Mouse (Mus musculus): Measurements from ENCODE around the gene Hist1h4n.
"Not testable (repeated sequence)": the region's sequence is repeated elsewhere in the genome, so short reads cannot be mapped to it uniquely, and the experiment has no call there.

Gene Hist1h4n

GRCm38 (mm10) chr13:21831418-21832394, at the start of gene Hist1h4n:
Gene Hist1h4n, minus strand, starts transcription at chr13:21832196.
- in situ Hi-C loops (cut with MboI), result not testable (repeated sequence)

GRCm38 (mm10) chr13:21880735-21881134, 48.7 kb upstream of the Hist1h4n start:
- in situ Hi-C loops (cut with MboI), result no loop called here

GRCm38 (mm10) chr13:21865503-21865902, 33.5 kb upstream of the Hist1h4n start:
- in situ Hi-C loops (cut with MboI), result not testable (repeated sequence)

- in situ Hi-C loops (cut with MboI), result no loop called here
Measured at GRCm38 (mm10) chr13:21861608-21862007, 29.6 kb upstream of the Hist1h4n start.

- in situ Hi-C loops (cut with MboI), result loop anchor here (10.0 kb wide), 1 partner anchor 69 kb away; no protein-coding TSS in a partner anchor
Measured at GRCm38 (mm10) chr13:21855698-21856162, 23.7 kb upstream of the Hist1h4n start.

- in situ Hi-C loops (cut with MboI), result loop anchor here (10.0 kb wide), 1 partner anchor 70 kb away; no protein-coding TSS in a partner anchor
Measured at GRCm38 (mm10) chr13:21855146-21855545, 23.1 kb upstream of the Hist1h4n start.

GRCm38 (mm10) chr13:21852215-21852945, 20.4 kb upstream of the Hist1h4n start:
- in situ Hi-C loops (cut with MboI), result loop anchor here (10.0 kb wide), 1 partner anchor 72 kb away; no protein-coding TSS in a partner anchor

GRCm38 (mm10) chr13:21850696-21851095, 18.7 kb upstream of the Hist1h4n start:
- in situ Hi-C loops (cut with MboI), result loop anchor here (10.0 kb wide), 1 partner anchor 74 kb away; no protein-coding TSS in a partner anchor

- in situ Hi-C loops (cut with MboI), result no loop called here
Measured at GRCm38 (mm10) chr13:21847883-21848282, 15.9 kb upstream of the Hist1h4n start.

GRCm38 (mm10) chr13:21846356-21846755, 14.4 kb upstream of the Hist1h4n start:
- in situ Hi-C loops (cut with MboI), result not testable (repeated sequence)

- in situ Hi-C loops (cut with MboI), result not testable (repeated sequence)
Measured at GRCm38 (mm10) chr13:21840508-21840907, 8.5 kb upstream of the Hist1h4n start.

- in situ Hi-C loops (cut with MboI), result not testable (repeated sequence)
Measured at GRCm38 (mm10) chr13:21833461-21833860, 1.5 kb upstream of the Hist1h4n start, which contains the start of the genes Hist1h2ap and Hist1h2br. Gene Hist1h2ap, minus strand, starts transcription at chr13:21833507. Gene Hist1h2br, plus strand, starts transcription at chr13:21833743.

GRCm38 (mm10) chr13:21830344-21830743, 1.7 kb downstream of the Hist1h4n start:
- in situ Hi-C loops (cut with MboI), result no loop called here

- in situ Hi-C loops (cut with MboI), result loop anchor here (10.0 kb wide), 3 partner anchors 206 to 1916 kb away; partner anchors contain the start of genes Hist1h1d, Hist1h2ah, Hist1h2bb and Hist1h2bk
Measured at GRCm38 (mm10) chr13:21828511-21828910, 3.5 kb downstream of the Hist1h4n start.

- in situ Hi-C loops (cut with MboI), result loop anchor here (10.0 kb wide), 3 partner anchors 215 to 1925 kb away; partner anchors contain the start of genes Hist1h1d, Hist1h2ah, Hist1h2bb and Hist1h2bk
Measured at GRCm38 (mm10) chr13:21820082-21820890, 11.7 kb downstream of the Hist1h4n start.

- in situ Hi-C loops (cut with MboI), result not testable (repeated sequence)
Measured at GRCm38 (mm10) chr13:21812092-21812491, 19.9 kb downstream of the Hist1h4n start.

- in situ Hi-C loops (cut with MboI), result not testable (repeated sequence)
Measured at GRCm38 (mm10) chr13:21811539-21811938, 20.5 kb downstream of the Hist1h4n start, which contains the start of gene Hist1h4m. Gene Hist1h4m, plus strand, starts transcription at chr13:21811746.

- in situ Hi-C loops (cut with MboI), result not testable (repeated sequence)
Measured at GRCm38 (mm10) chr13:21811074-21811473, 20.9 kb downstream of the Hist1h4n start.

GRCm38 (mm10) chr13:21810073-21810472, 21.9 kb downstream of the Hist1h4n start, which contains the start of the genes Hist1h2bq and Hist1h2ao:
Gene Hist1h2bq, minus strand, starts transcription at chr13:21810197.
Gene Hist1h2ao, plus strand, starts transcription at chr13:21810465.
- in situ Hi-C loops (cut with MboI), result not testable (repeated sequence)

- in situ Hi-C loops (cut with MboI), result not testable (repeated sequence)
Measured at GRCm38 (mm10) chr13:21803058-21803457, 28.9 kb downstream of the Hist1h4n start.
